8 mouse cellular contexts compared by ENCODE assay signal in genomic region chr7:80294764-80295648, GRCm38 (mm10). TPM values are rescaled to one million over a fixed set of nuclear protein-coding genes. Genes with fewer than 3 reads are reported as not detected.
DNase-seq lines count a peak whose midpoint lies in the region; ATAC-seq lines count a peak whose summit lies in the region.

No protein-coding gene starts in this region.

- H3K36me3 ChIP-seq in midbrain, embryonic 14.5 days (ENCODE audit: control insufficient read depth, insufficient read depth, low read length): peaks cover 19% of the 10 kb centered on the region

- peak; percentile 15 to 17 for DNase-seq in cerebellum, postnatal 10 days
- DNase-seq in cerebellum, postnatal 36 days: no peak
- peak; percentile 18 for DNase-seq in thymus, postnatal 25 days
- no peak for DNase-seq in thymus, adult 18-20 months
- peak; percentile 26 for DNase-seq in hindlimb bud, embryonic 11.5 days (ENCODE audit: extremely low spot score, low read depth, low spot score)
- no peak for DNase-seq in midbrain, embryonic 14.5 days
- no peak for DNase-seq in layer of hippocampus, adult 9-10 months (ENCODE audit: low spot score)
- no peak for DNase-seq in testis, postnatal 14 days (ENCODE audit: low spot score)

- H3K27ac ChIP-seq in midbrain, embryonic 14.5 days (replicated peaks; ENCODE audit: low read depth, low read length): 0 out of 2 replicates have a peak overlapping the region, but pooled peaks have one; percentile 28

- 10% methylated on average over 37 of the region's 37 CpGs for WGBS in midbrain, embryonic 14.5 days

- peak overlapping the region; percentile 53 for H3K9ac ChIP-seq in midbrain, embryonic 14.5 days (replicated peaks; ENCODE audit: low read length)

- H3K4me3 ChIP-seq in midbrain, embryonic 14.5 days (replicated peaks; ENCODE audit: low read depth, low read length): peak overlapping the region; percentile 72

- peaks cover 4% of the 10 kb centered on the region for H3K4me1 ChIP-seq in midbrain, embryonic 14.5 days (ENCODE audit: control insufficient read depth, insufficient read depth, low read length)

- no peak; the same call in 1 of the 2 replicates for ATAC-seq in midbrain, embryonic 14.5 days (ENCODE audit: low FRiP score, low TSS enrichment)

- no peaks in the 10 kb centered on the region for H3K27me3 ChIP-seq in midbrain, embryonic 14.5 days (ENCODE audit: control insufficient read depth, insufficient read depth, low read length)

- peak overlapping the region; percentile 98 for H3K4me2 ChIP-seq in midbrain, embryonic 14.5 days (ENCODE audit: low read length)

- H3K9me3 ChIP-seq in midbrain, embryonic 14.5 days (ENCODE audit: control insufficient read depth, low read length): no peaks in the 10 kb centered on the region

RNA-seq across cellular contexts. Expression of gene Prc1, which starts 0.8 kb away (rescaled TPM):
- 25.4 and 47.7 TPM in 2 replicates for polyA plus RNA-seq in midbrain, embryonic 14.5 days (2014; fragmentation: Nextera tagmentation; extraction: Ambion mirVana)

RNA-seq across cellular contexts. Expression of gene Vps33b, which starts 25.6 kb away (rescaled TPM):
- polyA plus RNA-seq in midbrain, embryonic 14.5 days (2014; fragmentation: Nextera tagmentation; extraction: Ambion mirVana): 18.8 and 21.9 TPM in 2 replicates

RNA-seq across cellular contexts. Expression of gene Rccd1, which starts 29.2 kb away (rescaled TPM):
- polyA plus RNA-seq in midbrain, embryonic 14.5 days (2014; fragmentation: Nextera tagmentation; extraction: Ambion mirVana): 14.6 and 16.5 TPM in 2 replicates

RNA-seq across cellular contexts. Expression of gene Ngrn, which starts 34.0 kb away (rescaled TPM):
- 67.3 and 70.8 TPM in 2 replicates for polyA plus RNA-seq in midbrain, embryonic 14.5 days (2014; fragmentation: Nextera tagmentation; extraction: Ambion mirVana)

RNA-seq across cellular contexts. Expression of gene Unc45a, which starts 45.8 kb away (rescaled TPM):
- 42.7 and 43.7 TPM in 2 replicates for polyA plus RNA-seq in midbrain, embryonic 14.5 days (2014; fragmentation: Nextera tagmentation; extraction: Ambion mirVana)

Comparison
In these comparisons a context has a peak if more than half of its experiments do, and no peak if none do; other contexts are left out.
1. DNase-seq: peak in cerebellum, postnatal 10 days (2 of 2), thymus, postnatal 25 days (single experiment) and hindlimb bud, embryonic 11.5 days (single experiment); none in cerebellum, postnatal 36 days (0 of 2), thymus, adult 18-20 months (0 of 2), midbrain, embryonic 14.5 days (single experiment), layer of hippocampus, adult 9-10 months (single experiment) and testis, postnatal 14 days (single experiment).